Mouse (Mus musculus) T-helper 17 cell (primary cell): ENCODE measurements at regions not wholly inside any gene's neighbourhood (a gene's known extent, or its start where the extent isn't known, plus 50 kb on each side); places are given as distances from the start of the nearest gene placed in this dataset.
"Not testable (repeated sequence)": the region's sequence is repeated elsewhere in the genome, so short reads cannot be mapped to it uniquely, and the experiment has no call there.

Experiments
- in situ Hi-C, 2 experiments: fragments of 300-600 bp; cut with MboI, MseI; formaldehyde crosslinking; loops; 1 replicate in 1 of 2; 2 replicates in 1 of 2; pipeline ENCODE4 v1.15.1; 2025; ENCODE audit warnings: high pct_unique_total_duplicates in 2 of 2

- in situ Hi-C loops = loop anchor here in 1 of 2 experiments (10.0 kb wide), 1 partner anchor 1494 kb away; no protein-coding TSS in a partner anchor
Measured at GRCm38 (mm10) chr1:150160314-150160713, 60.5 kb downstream of the Ptgs2 start.

- in situ Hi-C loops = loop anchor here (5.0 to 10.0 kb wide), 3 partner anchors 82 to 1490 kb away; no protein-coding TSS in a partner anchor
Measured at GRCm38 (mm10) chr1:150164890-150165596, 65.2 kb downstream of the Ptgs2 start.

GRCm38 (mm10) chr1:150165597-150165973 lies 65.8 kb downstream of the Ptgs2 start:
- in situ Hi-C loops = loop anchor here (5.0 to 10.0 kb wide), 3 partner anchors 82 to 1489 kb away; no protein-coding TSS in a partner anchor

DNA sequence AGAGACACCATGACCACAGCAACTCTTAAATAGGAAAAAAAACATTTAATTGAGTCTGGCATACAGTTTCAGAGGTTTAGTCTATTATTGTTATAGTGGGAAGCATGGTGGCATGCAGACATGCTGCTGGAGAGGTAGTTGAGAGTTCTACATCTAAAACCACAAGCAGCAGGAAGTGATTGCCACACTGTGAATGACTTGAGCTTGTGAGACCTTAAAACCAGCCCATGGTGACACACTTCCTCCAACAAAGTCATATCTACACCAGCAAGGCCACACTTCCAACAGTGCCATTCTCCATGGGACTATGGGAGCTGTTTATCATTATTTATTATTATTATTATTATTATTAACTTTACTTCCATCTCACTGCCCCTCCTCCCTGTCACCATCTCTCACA lies 67.3 kb downstream of the Ptgs2 start:
- in situ Hi-C loops = loop anchor here (5.0 to 10.0 kb wide), 3 partner anchors 80 to 1488 kb away; no protein-coding TSS in a partner anchor

DNA sequence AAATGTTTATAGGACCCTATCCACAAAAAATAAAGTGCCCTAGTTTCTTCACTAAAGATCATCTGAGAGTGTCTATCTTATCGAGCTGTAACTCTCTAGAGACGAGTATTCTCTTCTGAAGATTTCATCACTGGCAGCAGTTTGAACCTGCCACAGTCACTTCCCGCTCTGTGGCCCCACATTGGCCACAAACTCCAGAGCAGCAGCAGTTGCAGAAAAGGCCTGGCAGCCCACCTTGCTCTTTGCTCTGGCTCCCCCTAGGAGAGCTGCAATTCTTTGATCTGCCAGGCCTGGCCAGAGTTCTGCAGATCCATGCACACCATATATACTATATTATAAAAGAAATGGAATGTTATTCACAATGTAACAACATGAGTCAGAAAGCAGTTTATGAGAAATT lies 74.4 kb downstream of the Ptgs2 start:
- in situ Hi-C loops = no loop called here

- in situ Hi-C loops = no loop called here
Measured at GRCm38 (mm10) chr1:150177029-150177740, 77.4 kb downstream of the Ptgs2 start.

DNA sequence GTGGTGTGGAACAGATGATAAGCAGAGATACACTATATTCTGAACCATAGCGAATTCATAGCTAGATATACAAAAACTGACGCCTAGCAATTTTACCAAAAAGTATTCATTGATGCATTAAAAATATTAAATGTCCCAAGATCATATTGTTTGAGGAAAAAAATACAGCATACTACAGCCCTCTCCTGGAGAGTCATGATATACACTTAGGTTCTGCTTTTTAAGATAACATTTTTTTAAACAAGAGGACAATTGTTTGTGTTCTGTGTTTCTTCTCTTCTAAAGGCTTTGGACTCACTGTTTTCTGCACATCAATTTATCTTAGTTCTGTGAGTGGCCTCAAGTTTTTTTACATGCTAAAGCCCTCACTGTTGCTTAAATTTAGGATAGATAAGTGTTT lies 102.2 kb downstream of the Ptgs2 start:
- in situ Hi-C loops = no loop called here

DNA sequence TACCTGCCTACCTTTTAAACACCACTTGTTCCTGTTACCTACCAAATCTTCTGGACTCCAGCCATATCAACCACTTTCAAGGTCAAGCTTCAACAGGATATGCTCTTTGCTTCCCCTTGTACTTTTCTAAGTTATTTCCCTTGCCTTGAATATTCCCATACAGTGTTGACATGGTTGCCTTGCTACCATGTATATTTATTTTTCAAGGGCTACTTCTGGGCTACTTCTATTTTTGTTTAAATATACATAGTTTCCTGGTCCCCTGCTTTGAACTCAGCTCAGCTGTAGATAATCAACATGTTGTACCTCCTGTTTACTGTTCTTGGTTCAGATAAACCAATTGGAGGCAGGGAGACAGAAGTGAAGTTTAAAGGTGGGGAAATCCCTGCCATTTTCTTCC lies 106.8 kb upstream of the Pdc start:
- in situ Hi-C loops = no loop called here

DNA sequence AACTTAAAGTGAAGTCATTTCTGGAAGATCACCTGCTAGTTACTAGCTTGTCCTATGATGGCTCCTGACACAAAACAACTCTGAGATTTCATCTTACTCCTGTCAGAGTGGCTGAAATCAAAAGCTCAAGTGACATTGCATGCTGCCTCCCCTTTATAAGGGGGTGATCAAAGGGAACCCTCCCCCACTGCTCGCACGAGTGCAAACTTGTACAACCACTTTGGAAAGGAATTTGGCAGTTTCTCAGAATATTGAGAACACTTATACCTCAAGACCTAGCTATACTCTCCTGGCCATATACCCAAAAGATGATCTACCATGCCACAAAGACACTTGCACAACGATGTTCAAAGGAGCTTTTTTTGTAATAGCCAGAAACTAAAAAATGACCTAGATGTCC lies 102.5 kb upstream of the Pdc start:
- in situ Hi-C loops = no loop called here

- in situ Hi-C loops = no loop called here
Measured at GRCm38 (mm10) chr1:150218802-150219201, 100.4 kb upstream of the Pdc start.

- in situ Hi-C loops = no loop called here
Measured at GRCm38 (mm10) chr1:150225529-150225928, 93.7 kb upstream of the Pdc start.

DNA sequence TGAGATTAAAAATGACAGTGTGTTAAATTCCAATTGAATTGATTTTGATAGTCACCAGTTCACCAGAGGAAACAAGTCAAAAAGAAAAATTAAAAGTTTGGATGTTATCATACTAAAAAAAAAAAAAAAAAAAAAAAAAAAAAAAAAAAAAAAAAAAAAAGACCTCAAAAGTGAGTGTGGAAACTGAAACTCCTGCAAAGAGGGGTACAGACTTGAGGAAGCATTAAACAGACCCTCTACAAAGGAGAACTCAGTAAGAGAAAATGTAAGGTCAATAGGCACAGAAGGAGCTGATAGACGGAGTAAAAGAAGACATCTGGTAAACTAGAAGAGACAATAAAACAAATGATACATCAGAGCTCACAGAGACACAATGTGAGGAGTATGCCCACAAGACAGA lies 79.7 kb upstream of the Pdc start:
- in situ Hi-C loops = not testable (repeated sequence)

DNA sequence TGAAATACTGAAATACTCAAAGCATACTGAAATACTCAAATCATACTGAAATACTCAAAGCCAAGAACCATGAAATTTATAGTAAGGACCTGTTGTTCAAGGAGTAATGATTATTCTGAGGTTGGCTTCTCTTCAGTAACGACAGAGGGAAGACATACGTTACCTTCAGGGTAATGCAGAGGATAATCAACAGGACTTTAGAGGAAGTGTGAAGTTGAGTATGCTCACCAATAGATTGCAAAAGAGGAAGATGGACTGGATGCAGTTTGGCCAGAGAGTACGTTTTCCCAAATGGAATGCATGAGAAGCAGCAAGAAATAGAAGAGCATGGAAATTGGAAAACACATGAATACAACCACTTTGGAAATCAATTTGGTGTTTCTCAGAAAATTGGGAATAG lies 79.1 kb upstream of the Pdc start:
- in situ Hi-C loops = no loop called here

GRCm38 (mm10) chr1:150241153-150241552 lies 78.1 kb upstream of the Pdc start:
- in situ Hi-C loops = no loop called here

DNA sequence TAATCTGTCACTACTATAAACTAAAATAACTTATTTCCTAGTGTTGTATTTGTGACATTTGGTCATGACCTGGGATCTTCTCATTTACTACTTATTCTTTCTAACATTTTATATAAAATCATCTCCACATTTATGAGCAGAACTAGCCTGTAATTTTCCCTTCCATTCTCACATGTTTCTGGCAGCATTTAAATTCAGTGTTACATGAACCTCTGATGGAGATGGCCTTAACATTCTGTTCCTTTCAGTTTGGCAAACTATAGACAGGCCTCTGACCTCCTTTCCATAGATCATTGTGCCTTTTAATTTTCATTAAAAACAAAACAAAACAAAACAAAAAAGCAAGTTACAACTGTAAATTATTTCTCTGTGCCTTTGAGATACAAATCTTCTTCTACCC lies 77.1 kb upstream of the Pdc start:
- in situ Hi-C loops = no loop called here

DNA sequence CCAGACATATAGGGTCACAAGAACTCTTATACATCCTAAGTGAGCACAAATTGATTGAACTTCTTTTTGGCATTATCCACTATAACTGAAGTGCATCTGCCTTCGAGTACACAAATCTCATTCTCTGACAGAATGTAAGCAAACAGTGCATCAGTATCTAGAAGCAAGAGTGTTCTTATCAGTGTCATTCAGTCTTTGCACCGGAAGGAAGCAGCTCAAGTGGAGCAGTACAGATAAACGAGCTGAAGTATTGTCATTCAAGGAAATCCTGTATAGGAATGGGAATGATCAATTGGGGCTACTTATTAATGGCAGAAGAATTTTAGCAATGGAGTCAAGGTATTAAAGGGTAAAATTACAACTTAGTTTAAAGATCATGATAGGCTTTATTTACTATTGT lies 74.3 kb upstream of the Pdc start:
- in situ Hi-C loops = loop anchor here in 1 of 2 experiments (5.0 kb wide), 1 partner anchor 78 kb away; no protein-coding TSS in a partner anchor

DNA sequence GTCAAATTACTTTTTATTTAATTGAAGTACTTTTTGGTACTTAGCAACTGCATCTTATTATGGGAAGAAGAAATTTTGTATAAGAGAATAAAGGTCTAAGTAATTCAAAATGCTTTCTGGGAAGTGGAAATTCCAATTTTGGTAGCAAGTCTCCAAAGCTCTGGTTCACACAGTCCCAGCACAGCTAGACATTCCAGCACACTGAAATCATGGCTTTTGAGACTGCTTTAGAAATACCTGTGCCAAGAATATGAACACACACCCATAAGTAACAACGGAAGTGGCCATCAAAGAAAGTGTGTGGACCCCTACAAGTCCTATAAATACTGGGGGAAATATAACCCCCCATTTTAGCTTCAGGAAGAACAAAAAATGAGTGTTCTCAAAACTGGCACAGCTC lies 67.8 kb upstream of the Pdc start:
- in situ Hi-C loops = loop anchor here in 1 of 2 experiments (5.0 kb wide), 2 partner anchors 84 to 394 kb away; no protein-coding TSS in a partner anchor

- in situ Hi-C loops = loop anchor here in 1 of 2 experiments (5.0 kb wide), 2 partner anchors 85 to 395 kb away; no protein-coding TSS in a partner anchor
Measured at GRCm38 (mm10) chr1:150251876-150252275, 67.3 kb upstream of the Pdc start.

DNA sequence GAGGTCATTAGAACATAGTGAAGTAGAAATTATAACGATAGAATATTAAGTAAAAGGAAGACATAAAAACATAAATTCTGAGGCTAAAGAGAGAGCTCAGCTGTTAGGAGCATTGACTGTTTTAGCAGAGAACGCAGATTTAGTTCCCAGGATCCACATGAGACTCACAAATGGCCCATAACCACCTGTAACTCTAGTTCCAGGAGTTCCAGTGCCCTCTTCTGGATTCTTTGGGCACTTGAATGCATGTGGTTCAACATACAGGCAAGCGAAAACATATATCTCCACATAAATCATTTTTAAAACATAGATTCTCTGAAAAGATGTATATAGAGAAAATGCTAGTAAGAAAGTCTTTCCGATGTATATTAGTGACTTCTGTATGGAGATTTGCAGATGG lies 61.6 kb upstream of the Pdc start:
- in situ Hi-C loops = no loop called here

DNA sequence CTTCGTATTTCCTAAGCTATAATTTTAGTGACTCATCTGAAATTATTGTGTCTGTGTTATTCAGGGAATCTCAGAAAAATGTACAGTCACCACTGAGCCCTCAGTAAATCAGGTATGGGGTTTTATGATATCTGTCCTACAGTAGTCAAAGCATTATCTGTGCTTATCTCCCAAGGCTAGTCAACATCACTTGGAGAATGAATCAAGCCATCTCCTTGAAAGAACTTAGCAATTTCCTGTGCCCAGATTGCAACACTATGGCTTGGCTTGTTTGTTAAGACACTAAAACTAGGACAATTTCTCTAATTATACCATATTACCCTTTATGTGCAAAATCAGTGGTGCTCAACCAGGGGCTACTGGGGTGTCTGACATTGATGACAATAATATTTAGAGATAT lies 58.9 kb upstream of the Pdc start:
- in situ Hi-C loops = loop anchor here in 1 of 2 experiments (5.0 kb wide), 1 partner anchor 428 kb away; no protein-coding TSS in a partner anchor

DNA sequence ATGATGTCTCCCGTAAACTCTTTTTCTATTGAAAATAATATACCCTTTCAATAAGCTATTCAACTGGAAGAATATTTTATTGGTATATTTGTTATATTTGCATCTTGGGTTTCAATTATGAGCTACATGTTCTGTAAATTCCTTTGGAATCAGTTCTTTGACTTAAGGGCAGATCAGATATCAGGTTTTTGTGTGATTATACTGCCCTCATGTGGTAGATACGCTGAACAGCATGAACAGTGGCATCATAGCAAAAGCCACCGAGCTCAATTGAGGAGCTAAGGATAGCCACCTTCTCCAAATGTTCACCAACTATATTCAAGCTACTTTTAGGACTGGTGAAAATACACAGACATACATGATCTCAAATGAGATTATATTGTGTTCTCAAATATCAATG lies 52.7 kb upstream of the Pdc start:
- in situ Hi-C loops = loop anchor here in 1 of 2 experiments (5.0 kb wide), 1 partner anchor 429 kb away; no protein-coding TSS in a partner anchor

- in situ Hi-C loops = loop anchor here in 1 of 2 experiments (5.0 kb wide), 1 partner anchor 430 kb away; no protein-coding TSS in a partner anchor
Measured at GRCm38 (mm10) chr1:150267003-150267402, 52.2 kb upstream of the Pdc start.
